Mouse (Mus musculus) lung, adult 2 months (tissue): ENCODE results near the gene Sirt5.

ENCODE experiments used
- CTCF ChIP-seq: fragments of 200-500 bp; IDR thresholded peaks from 2 replicates; pipeline ENCODE4 v1.5.1; 2011; ENCODE audit warnings: mild to moderate bottlenecking, low read length, control low read depth; ENCODE audit not compliant: insufficient read depth
- POLR2A ChIP-seq: fragments of 200-500 bp; IDR thresholded peaks from 2 replicates; pipeline ENCODE4 v1.6.1; 2011; ENCODE audit warnings: low read depth, mild to moderate bottlenecking, control low read depth, low read length, borderline replicate concordance; ENCODE audit errors: extremely low read depth

GRCm38 (mm10) chr13:43325427-43325826, 39.9 kb upstream of the Sirt5 start:
- no peak for TF ChIP-seq CTCF
- TF ChIP-seq POLR2A, result no peak
